Mouse (Mus musculus) embryonic facial prominence, embryonic 14.5 days (tissue): Measurements from ENCODE around the gene Tbc1d17. TPM values are rescaled to one million over a fixed set of nuclear protein-coding genes. Genes with fewer than 3 reads are reported as not detected.
A peak's percentile ranks its signal among the peaks of the same experiment; 100 is the strongest.

Experiments used
- ATAC-seq: fragments of 200-750 bp; cut with Nextera tagmentation; 2 replicates; pipeline ENCODE4 v1.8.0; 2017; ENCODE audit warnings: low read depth, moderate number of reproducible peaks, moderate TSS enrichment
- DNase-seq: peaks from one replicate; pipeline ENCODE4 v3.0.0-alpha.2; 2015; ENCODE audit warnings: low spot score
- H3K27ac ChIP-seq: fragments of 300-500 bp; sonication (generic); replicated peaks from 2 replicates; pipeline ENCODE4 v1.5.1; 2014; ENCODE audit warnings: low read depth, mild to moderate bottlenecking, low read length, moderate library complexity
- H3K27me3 ChIP-seq: fragments of 300-500 bp; sonication (generic); replicated peaks from 2 replicates; pipeline ENCODE4 v1.6.1; 2014; ENCODE audit warnings: low read length; ENCODE audit not compliant: control insufficient read depth, insufficient read depth
- H3K36me3 ChIP-seq: fragments of 300-500 bp; sonication (generic); 2 replicates; pipeline ENCODE4 v1.6.1; 2014; ENCODE audit warnings: low read length, mixed read lengths; ENCODE audit not compliant: control insufficient read depth, insufficient read depth
- H3K4me1 ChIP-seq: fragments of 300-500 bp; sonication (generic); 2 replicates; pipeline ENCODE4 v1.6.1; 2014; ENCODE audit warnings: antibody characterized with exemption, low read length; ENCODE audit not compliant: control insufficient read depth, insufficient read depth
- H3K4me2 ChIP-seq: fragments of 300-500 bp; sonication (generic); 2 replicates; pipeline ENCODE4 v1.6.1; 2014; ENCODE audit warnings: low read depth, mild to moderate bottlenecking, low read length, moderate library complexity, mixed read lengths
- H3K4me3 ChIP-seq: fragments of 300-500 bp; sonication (generic); 2 replicates; pipeline ENCODE4 v1.5.1; 2014; ENCODE audit warnings: low read depth, mild to moderate bottlenecking, low read length
- H3K9ac ChIP-seq: fragments of 300-500 bp; sonication (generic); 2 replicates; pipeline ENCODE4 v1.6.1; 2014; ENCODE audit warnings: low read depth, mild to moderate bottlenecking, low read length, moderate library complexity, mixed read lengths
- H3K9me3 ChIP-seq: fragments of 300-500 bp; sonication (generic); 2 replicates; pipeline ENCODE4 v1.6.1; 2016; ENCODE audit warnings: low read length; ENCODE audit not compliant: control insufficient read depth
- WGBS: fragments of 180-500 bp; shearing (Covaris S2); extraction: QIAGEN DNeasy Blood & Tissue Kit; methylation state at CpG from one replicate; pipeline ENCODE4 v1.1.7; 2014; 5-methylcytosine and 5-hydroxymethylcytosine counted together
- polyA plus RNA-seq: library from polyadenylated mRNA; unstranded; fragments of >200 nt; fragmentation: Nextera tagmentation; extraction: Ambion mirVana; gene quantifications from 2 replicates; pipeline ENCODE4 v1.2.1, GENCODE M21; 2014

The Tbc1d17 gene
- polyA plus RNA-seq, 1 experiment from 2014 or later: 66.9 TPM

DNA sequence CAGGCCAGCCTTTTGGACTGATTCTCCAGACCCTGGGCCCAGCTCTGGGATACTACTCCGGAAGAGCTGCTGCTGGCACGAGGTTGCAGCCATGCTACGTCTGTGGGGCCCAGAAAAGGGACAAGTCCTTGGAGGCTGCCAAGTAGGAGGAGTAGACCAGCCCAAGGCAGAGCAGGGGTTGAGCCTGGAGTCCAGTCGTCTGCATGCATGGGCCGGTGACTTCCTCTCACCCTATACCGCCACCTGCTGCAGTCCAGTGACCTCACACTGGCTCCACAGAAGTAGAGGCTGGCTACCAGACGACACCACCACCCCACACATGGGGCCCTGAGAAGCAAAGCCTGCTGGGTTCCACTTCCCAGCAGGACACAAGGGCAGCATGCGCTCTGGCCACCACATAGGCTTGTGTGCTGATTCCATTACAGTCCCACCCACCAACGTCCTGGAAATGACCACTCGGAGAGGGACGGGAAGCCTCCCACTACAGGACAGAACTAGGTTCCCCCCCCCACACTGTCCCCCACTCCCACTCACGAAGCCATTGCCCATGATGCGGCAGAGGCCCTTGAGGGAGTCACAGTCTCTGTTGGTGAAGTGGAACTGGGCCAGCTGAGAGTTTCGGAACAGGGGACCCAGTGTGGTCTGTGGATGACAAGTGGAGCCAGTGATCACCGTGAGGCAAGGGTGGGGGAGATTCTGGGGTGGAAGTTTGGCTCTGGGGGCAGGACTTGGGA, 17.6 kb upstream of the Tbc1d17 start:
- Histone ChIP-seq H3K27ac (peak overlapping the region; percentile 67), H3K36me3 (peaks cover 56% of the 10 kb centered on the region), H3K27me3 (no peaks in the 10 kb centered on the region), H3K4me1 (peaks cover 32% of the 10 kb centered on the region), H3K9me3 (no peaks in the 10 kb centered on the region), H3K4me3 (peak overlapping the region; percentile 21), H3K9ac (peak overlapping the region; percentile 100), H3K4me2 (peak overlapping the region; percentile 95)
- no peak for ATAC-seq
- peak; percentile 79 for DNase-seq
- 51% methylated on average over 12 of the region's 15 CpGs for WGBS

DNA sequence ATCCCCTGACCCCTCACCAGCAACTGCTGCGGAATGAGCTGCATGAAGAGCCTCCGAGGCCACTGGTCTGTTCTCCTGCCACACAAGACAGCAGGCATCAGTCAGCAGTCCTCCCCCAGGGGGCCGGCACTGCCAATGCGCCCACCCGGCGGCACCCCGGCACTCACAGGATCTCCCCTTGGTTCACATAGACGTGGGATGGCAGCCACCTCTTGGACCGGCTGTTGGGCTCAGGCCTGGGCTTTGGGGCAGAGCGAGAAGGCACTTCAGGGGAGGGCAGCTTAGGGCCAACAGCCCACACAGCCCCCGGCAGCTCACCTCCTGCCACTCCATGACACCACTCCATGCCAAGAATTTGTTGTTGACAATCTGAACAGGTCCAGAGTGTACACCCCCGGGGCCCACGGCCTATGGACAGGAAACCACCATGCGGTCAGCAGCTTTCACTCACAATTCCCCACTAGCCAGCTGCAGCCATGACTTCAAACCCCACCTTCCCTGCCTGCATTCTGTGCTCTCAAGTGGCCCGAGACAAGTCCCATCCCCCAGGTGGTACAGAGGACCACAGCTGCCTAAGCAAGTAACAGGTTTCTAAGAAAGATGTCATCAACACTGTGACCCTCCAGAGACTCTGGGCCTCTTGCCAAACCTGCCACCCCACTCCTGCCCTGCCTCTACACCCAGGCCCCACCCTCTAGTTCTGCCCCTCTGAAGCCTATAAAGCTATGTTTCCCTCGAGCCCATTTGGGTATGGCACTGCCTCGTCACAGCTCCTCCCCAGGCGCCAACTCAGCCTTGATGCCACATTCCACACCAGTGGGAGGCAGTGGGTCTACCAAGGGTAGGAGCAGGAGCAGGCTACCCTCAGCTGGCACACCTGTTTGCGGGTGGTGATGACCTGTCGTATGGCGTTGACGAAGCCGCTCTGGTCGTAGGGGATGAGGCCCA, 16.0 kb upstream of the Tbc1d17 start:
- H3K27me3 ChIP-seq: no peaks in the 10 kb centered on the region
- no peak overlapping the region for H3K4me3 ChIP-seq
- no peak for ATAC-seq
- peak; percentile 35 for DNase-seq
- H3K9ac ChIP-seq: peak overlapping the region; percentile 8; the same call in 1 of the 2 replicates
- peaks cover 26% of the 10 kb centered on the region for H3K4me1 ChIP-seq
- H3K27ac ChIP-seq: no peak overlapping the region
- no peak overlapping the region for H3K4me2 ChIP-seq
- no peaks in the 10 kb centered on the region for H3K9me3 ChIP-seq
- H3K36me3 ChIP-seq: peaks cover 60% of the 10 kb centered on the region
- 80% methylated on average over 21 of the region's 24 CpGs for WGBS

DNA sequence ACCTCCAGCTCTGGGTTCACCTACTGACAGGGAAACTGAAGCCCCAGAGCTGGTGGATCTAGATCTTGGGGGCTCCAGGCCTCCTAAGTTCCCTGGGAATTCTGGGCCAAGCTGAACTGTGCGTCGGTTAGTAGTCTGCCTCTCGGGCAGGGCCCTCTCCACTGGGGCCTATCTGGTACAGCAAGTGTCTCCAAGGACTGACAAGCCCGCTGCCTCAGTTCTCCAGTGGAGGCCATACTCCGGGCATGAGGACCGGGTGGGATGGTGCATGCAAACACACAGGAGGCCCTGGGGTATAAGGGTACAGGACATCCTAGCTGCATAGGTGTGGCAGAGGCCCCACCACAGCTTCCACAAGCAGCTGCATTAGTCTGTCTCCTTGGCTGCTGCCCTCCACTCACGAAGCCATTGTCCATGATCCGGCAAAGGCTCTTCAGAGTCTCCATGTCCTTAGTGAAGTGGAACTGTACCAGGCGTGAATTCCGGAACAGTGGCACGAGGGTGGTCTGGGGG, 15.2 kb upstream of the Tbc1d17 start:
- H3K4me1 ChIP-seq: peaks cover 26% of the 10 kb centered on the region
- no peak overlapping the region for H3K4me2 ChIP-seq
- H3K27me3 ChIP-seq: no peaks in the 10 kb centered on the region
- H3K36me3 ChIP-seq: peaks cover 63% of the 10 kb centered on the region
- WGBS: 85% methylated on average over 10 of the region's 11 CpGs
- DNase-seq: no peak
- H3K9ac ChIP-seq: no peak overlapping the region
- no peak overlapping the region for H3K27ac ChIP-seq
- ATAC-seq: no peak
- H3K9me3 ChIP-seq: no peaks in the 10 kb centered on the region
- H3K4me3 ChIP-seq: no peak overlapping the region

DNA sequence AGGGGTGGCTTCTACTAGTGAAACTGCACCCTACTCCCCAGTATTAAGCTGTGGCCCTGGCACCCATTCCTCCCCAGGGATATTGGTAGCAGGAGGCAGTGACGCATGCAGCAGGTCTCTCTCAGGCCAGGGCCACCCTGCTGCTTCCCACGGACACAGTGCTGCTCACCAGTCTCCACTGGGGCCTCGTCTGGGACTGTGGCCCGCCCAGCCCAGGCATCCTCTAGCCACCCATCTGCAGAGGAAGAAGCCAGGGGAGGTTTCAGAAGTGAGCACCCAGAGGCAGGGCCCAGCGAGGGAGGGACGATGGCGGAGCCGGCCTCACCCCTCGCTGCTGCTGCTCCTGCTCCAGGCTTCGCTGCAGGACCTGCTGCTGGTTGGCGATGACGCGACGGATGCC, 14.3 kb upstream of the Tbc1d17 start:
- Histone ChIP-seq H3K9ac (no peak overlapping the region), H3K9me3 (no peaks in the 10 kb centered on the region), H3K27me3 (no peaks in the 10 kb centered on the region), H3K4me2 (no peak overlapping the region), H3K27ac (no peak overlapping the region), H3K4me3 (no peak overlapping the region), H3K36me3 (peaks cover 63% of the 10 kb centered on the region), H3K4me1 (peaks cover 29% of the 10 kb centered on the region)
- 87% methylated on average over 14 of the region's 14 CpGs for WGBS
- DNase-seq: no peak
- ATAC-seq: no peak

DNA sequence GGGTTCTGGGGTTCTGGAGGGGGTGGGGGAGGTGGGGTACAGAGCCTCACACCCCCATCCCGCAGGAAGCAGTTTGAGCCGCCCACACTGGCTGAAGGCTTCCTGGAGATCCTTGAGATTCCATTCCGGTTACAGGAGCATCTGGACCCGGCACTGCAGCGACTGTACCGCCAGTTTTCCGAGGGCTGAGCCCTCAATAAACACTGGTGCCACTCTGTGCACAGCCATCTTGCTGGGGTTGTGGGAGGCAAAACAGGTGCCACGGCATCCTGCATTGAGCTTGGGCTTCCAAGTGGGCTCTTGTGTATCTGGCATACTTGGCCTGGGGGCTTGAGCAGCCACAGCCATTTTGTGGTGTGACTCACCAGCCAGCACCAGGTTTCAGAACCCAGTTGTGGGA, 13.6 kb upstream of the Tbc1d17 start:
- peaks cover 26% of the 10 kb centered on the region for H3K4me1 ChIP-seq

DNA sequence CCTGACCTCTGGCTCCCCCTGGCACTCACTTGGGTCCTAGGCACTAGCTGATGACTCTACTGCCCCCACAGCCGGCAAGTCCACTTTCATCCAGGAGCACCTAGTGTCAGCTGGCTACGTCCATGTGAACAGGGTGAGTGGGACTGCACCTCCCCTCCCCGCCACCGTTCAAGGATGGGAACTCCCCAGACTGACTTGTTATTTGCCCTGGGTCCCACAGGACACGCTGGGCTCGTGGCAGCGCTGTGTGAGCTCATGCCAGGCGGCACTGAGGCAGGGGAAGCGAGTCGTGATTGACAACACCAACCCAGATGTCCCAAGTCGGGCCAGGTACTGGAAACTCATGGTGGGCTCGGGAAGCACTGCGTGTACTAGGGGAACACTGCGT, 12.5 kb upstream of the Tbc1d17 start:
- no peak overlapping the region for H3K9ac ChIP-seq
- no peaks in the 10 kb centered on the region for H3K27me3 ChIP-seq
- DNase-seq (no peak), ATAC-seq (no peak)
- H3K36me3 ChIP-seq: peaks cover 56% of the 10 kb centered on the region
- H3K9me3 ChIP-seq: no peaks in the 10 kb centered on the region
- peaks cover 20% of the 10 kb centered on the region for H3K4me1 ChIP-seq
- no peak overlapping the region for H3K4me2 ChIP-seq
- no peak overlapping the region; the same call in 1 of the 2 replicates for H3K27ac ChIP-seq
- 84% methylated on average over 14 of the region's 14 CpGs for WGBS
- no peak overlapping the region for H3K4me3 ChIP-seq

More for the DNA sequence above, 13.6 kb upstream of the Tbc1d17 start:
- DNase-seq (no peak), ATAC-seq (no peak)
- WGBS: 79% methylated on average over 8 of the region's 8 CpGs
- Histone ChIP-seq H3K27ac (no peak overlapping the region), H3K4me2 (no peak overlapping the region), H3K9ac (no peak overlapping the region), H3K9me3 (no peaks in the 10 kb centered on the region), H3K27me3 (no peaks in the 10 kb centered on the region), H3K36me3 (peaks cover 63% of the 10 kb centered on the region), H3K4me3 (no peak overlapping the region)

DNA sequence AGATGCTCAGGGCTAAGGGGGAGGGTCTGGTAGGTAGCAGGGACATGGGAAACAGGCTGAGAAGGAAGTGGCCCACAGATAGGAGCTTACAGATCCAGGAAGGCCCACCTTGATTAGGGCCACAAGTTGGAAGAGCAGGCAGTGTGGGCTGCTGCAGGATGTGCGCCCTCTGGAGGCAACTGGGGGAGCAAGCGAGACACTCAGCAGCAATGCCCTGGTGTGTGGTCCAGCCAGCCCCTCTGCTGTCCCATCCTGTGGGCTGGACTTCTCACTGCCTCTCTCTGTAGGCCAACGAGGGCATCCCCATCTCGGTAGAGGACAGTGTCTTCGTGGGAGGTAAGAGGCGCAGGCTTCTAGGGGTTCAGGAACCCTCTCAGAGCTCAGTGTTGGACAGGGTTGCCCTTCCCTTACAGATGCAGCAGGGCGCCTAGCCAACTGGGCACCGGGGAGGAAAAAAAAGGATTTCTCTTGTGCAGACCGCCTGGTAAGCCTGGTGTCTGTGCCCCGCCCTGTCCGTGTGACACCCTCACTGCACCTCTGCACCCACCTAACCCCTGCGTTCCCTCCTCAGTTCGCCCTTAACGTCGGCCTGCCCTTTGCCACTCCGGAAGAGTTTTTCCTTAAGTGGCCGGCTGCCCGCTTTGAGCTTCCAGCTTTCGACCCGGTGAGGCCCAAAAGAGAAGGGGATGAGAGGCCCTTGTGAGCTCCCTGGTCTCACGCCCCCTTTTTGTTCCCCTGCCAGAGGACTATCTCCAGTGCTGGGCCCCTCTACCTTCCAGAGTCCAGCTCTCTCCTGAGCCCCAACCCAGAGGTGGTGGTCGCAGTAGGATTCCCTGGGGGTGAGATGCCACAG, 11.9 kb upstream of the Tbc1d17 start:
- DNase-seq (peak; percentile 65), ATAC-seq (peak; percentile 38; the same call in 1 of the 2 replicates)
- peaks cover 50% of the 10 kb centered on the region for H3K36me3 ChIP-seq
- 60% methylated on average over 20 of the region's 22 CpGs for WGBS
- H3K4me2 ChIP-seq: no peak overlapping the region
- no peaks in the 10 kb centered on the region for H3K9me3 ChIP-seq
- H3K27me3 ChIP-seq: no peaks in the 10 kb centered on the region
- H3K4me1 ChIP-seq: peaks cover 17% of the 10 kb centered on the region
- H3K27ac ChIP-seq: peak overlapping the region; percentile 49
- H3K9ac ChIP-seq: no peak overlapping the region; the same call in 1 of the 2 replicates
- no peak overlapping the region for H3K4me3 ChIP-seq

DNA sequence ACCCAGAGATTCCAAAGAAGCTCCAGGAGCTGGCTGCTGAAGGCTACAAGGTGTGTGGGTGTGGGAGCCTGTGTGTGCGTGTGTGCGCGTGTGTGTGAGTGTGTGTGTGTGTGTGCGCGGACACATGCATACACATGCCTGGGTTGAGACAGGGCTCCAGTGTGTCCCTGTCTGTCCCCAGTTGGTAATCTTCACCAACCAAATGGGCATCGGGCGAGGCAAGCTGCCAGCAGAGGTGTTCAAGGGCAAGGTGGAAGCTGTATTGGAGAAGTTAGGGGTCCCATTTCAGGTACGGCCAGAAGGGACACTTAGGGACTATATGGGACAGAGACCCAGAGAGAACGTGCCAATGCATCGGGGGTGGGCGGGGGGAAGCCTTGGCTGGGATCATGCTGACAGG, 11.0 kb upstream of the Tbc1d17 start:
- Histone ChIP-seq H3K27ac (no peak overlapping the region), H3K27me3 (no peaks in the 10 kb centered on the region), H3K36me3 (peaks cover 41% of the 10 kb centered on the region), H3K9ac (no peak overlapping the region), H3K4me3 (no peak overlapping the region), H3K4me1 (peaks cover 19% of the 10 kb centered on the region), H3K9me3 (no peaks in the 10 kb centered on the region), H3K4me2 (no peak overlapping the region)
- DNase-seq (no peak), ATAC-seq (no peak)
- WGBS: 90% methylated on average over 11 of the region's 11 CpGs
